Mouse (Mus musculus) spleen, adult 2 months (tissue): ENCODE results near the gene Mlana.

Experiments
- CTCF ChIP-seq: fragments of 200-500 bp; IDR thresholded peaks from 2 replicates; pipeline ENCODE4 v1.5.1; 2011; ENCODE audit warnings: mild to moderate bottlenecking, inconsistent platforms; ENCODE audit not compliant: insufficient read depth, insufficient read length, insufficient replicate concordance; ENCODE audit errors: extremely low read depth
- POLR2A ChIP-seq: fragments of 200-500 bp; IDR thresholded peaks from 2 replicates; pipeline ENCODE4 v1.6.1; 2011; ENCODE audit warnings: low read depth, low read length, inconsistent platforms

DNA sequence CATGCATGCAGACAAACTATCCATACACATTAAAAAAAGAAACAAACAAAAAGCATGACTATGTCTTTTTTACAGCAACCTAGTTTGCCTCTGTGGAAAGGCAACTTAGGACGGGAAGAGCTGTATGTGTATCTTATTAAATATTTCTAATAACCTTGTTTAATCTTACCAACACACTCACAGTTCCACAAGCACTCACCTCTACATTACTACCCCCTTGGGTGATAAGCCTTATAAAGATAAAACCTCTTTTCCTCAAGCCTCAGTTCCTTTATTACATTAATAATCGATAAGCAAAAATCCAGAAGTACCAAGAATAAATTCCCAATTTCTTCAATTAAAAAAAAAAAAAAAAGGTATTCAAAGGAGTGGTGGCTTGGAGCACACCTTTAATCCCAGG is 40.1 kb upstream of the Mlana start:
- TF ChIP-seq POLR2A (no peak), CTCF (no peak)
